Mouse (Mus musculus): ENCODE measurements around the gene Serinc3. TPM values are rescaled to one million over a fixed set of nuclear protein-coding genes. Genes with fewer than 3 reads are reported as not detected.

The Serinc3 gene
- total RNA-seq, 2 experiments from 2014 or later = 198 to 204 TPM

- DNase-seq (ENCODE audit: low spot score in 2 of 2) = no peak
- H3K27ac ChIP-seq = no peak overlapping the region
- no peak overlapping the region for H3K4me3 ChIP-seq
- TF ChIP-seq CTCF (conservative IDR thresholded peaks at IDR 0.05) = no peak
Measured at GRCm38 (mm10) chr2:163593636-163594282, 51.2 kb downstream of the Serinc3 start.

- no peak overlapping the region for H3K4me3 ChIP-seq
- H3K27ac ChIP-seq = no peak overlapping the region
- peak; percentile 75 for TF ChIP-seq CTCF (conservative IDR thresholded peaks at IDR 0.05)
- no peak for DNase-seq (ENCODE audit: low spot score in 2 of 2)
Measured at GRCm38 (mm10) chr2:163592084-163592483, 52.8 kb downstream of the Serinc3 start.

- TF ChIP-seq CTCF (conservative IDR thresholded peaks at IDR 0.05) = no peak
- H3K27ac ChIP-seq = no peak overlapping the region
- H3K4me3 ChIP-seq = no peak overlapping the region
- DNase-seq (ENCODE audit: low spot score in 2 of 2) = no peak
Measured at GRCm38 (mm10) chr2:163590996-163591395, 53.9 kb downstream of the Serinc3 start.

GRCm38 (mm10) chr2:163590211-163590610 lies 54.7 kb downstream of the Serinc3 start:
- no peak overlapping the region for H3K27ac ChIP-seq
- no peak for DNase-seq (ENCODE audit: low spot score in 2 of 2)
- H3K4me3 ChIP-seq = no peak overlapping the region
- no peak for TF ChIP-seq CTCF (conservative IDR thresholded peaks at IDR 0.05)

GRCm38 (mm10) chr2:163587506-163587905 lies 57.4 kb downstream of the Serinc3 start:
- no peak for TF ChIP-seq CTCF (conservative IDR thresholded peaks at IDR 0.05)
- Histone ChIP-seq H3K4me3 (no peak overlapping the region), H3K27ac (no peak overlapping the region)
- no peak for DNase-seq (ENCODE audit: low spot score in 2 of 2)

- Histone ChIP-seq H3K27ac (no peak overlapping the region), H3K4me3 (no peak overlapping the region)
- no peak for DNase-seq (ENCODE audit: low spot score in 2 of 2)
- TF ChIP-seq CTCF (conservative IDR thresholded peaks at IDR 0.05) = peak; percentile 86
Measured at GRCm38 (mm10) chr2:163586384-163587261, 58.3 kb downstream of the Serinc3 start.

GRCm38 (mm10) chr2:163584088-163584426 lies 60.9 kb downstream of the Serinc3 start:
- TF ChIP-seq CTCF (conservative IDR thresholded peaks at IDR 0.05) = no peak
- H3K27ac ChIP-seq = no peak overlapping the region

GRCm38 (mm10) chr2:163583226-163584087 lies 61.5 kb downstream of the Serinc3 start:
- Histone ChIP-seq H3K4me3 (no peak overlapping the region), H3K27ac (no peak overlapping the region)
- TF ChIP-seq CTCF (conservative IDR thresholded peaks at IDR 0.05) = no peak
- DNase-seq (ENCODE audit: low spot score in 2 of 2) = no peak

More at GRCm38 (mm10) chr2:163584088-163584426, 60.9 kb downstream of the Serinc3 start:
- H3K4me3 ChIP-seq = no peak overlapping the region
- DNase-seq (ENCODE audit: low spot score in 2 of 2) = no peak

- H3K4me3 ChIP-seq = no peak overlapping the region
- H3K27ac ChIP-seq = no peak overlapping the region
- no peak for TF ChIP-seq CTCF (conservative IDR thresholded peaks at IDR 0.05)
- no peak for DNase-seq (ENCODE audit: low spot score in 2 of 2)
Measured at GRCm38 (mm10) chr2:163580069-163580945, 64.6 kb downstream of the Serinc3 start.

- Histone ChIP-seq H3K4me3 (no peak overlapping the region), H3K27ac (no peak overlapping the region)
- no peak for DNase-seq (ENCODE audit: low spot score in 2 of 2)
- TF ChIP-seq CTCF (conservative IDR thresholded peaks at IDR 0.05) = no peak
Measured at GRCm38 (mm10) chr2:163577986-163578385, 66.9 kb downstream of the Serinc3 start.

GRCm38 (mm10) chr2:163575248-163575647 lies 69.7 kb downstream of the Serinc3 start:
- no peak for TF ChIP-seq CTCF (conservative IDR thresholded peaks at IDR 0.05)
- no peak for DNase-seq (ENCODE audit: low spot score in 2 of 2)
- no peak overlapping the region for H3K4me3 ChIP-seq
- H3K27ac ChIP-seq = no peak overlapping the region

- DNase-seq (ENCODE audit: low spot score in 2 of 2) = no peak
- Histone ChIP-seq H3K4me3 (no peak overlapping the region), H3K27ac (no peak overlapping the region)
- TF ChIP-seq CTCF (conservative IDR thresholded peaks at IDR 0.05) = no peak
Measured at GRCm38 (mm10) chr2:163574321-163574720, 70.6 kb downstream of the Serinc3 start.

Other genes starting within 250 kb of the Serinc3 start
- gene Jph2, start 247.1 kb downstream of the Serinc3 start, total RNA-seq (2021) = under 1 TPM; 0.41 to 0.54 TPM
- gene Oser1, start 220.4 kb downstream of the Serinc3 start, total RNA-seq (2021) = 10 to 100 TPM; 17.1 to 17.2 TPM
- gene Gdap1l1, start 206.7 kb downstream of the Serinc3 start, total RNA-seq (2021) = 10 to 100 TPM; 61.5 to 70.7 TPM
- gene Fitm2, start 172.5 kb downstream of the Serinc3 start, total RNA-seq (2021) = 10 to 100 TPM; 19.0 to 20.0 TPM
- gene R3hdml, start 152.8 kb downstream of the Serinc3 start, total RNA-seq (2021) = not detected
- gene Hnf4a, start 138.3 kb downstream of the Serinc3 start, total RNA-seq (2021) = not detected
- 10 to 100 TPM; 49.0 to 50.4 TPM for gene Ttpal, start 42.8 kb downstream of the Serinc3 start, total RNA-seq (2021)
- gene Pkig, start 13.3 kb upstream of the Serinc3 start, total RNA-seq (2021) = 10 to 100 TPM; 93.7 to 93.9 TPM
- 1 to 10 TPM; 1.1 to 1.9 TPM for gene Ada, start 105.1 kb upstream of the Serinc3 start, total RNA-seq (2021)
- gene Ccn5, start 175.7 kb upstream of the Serinc3 start, total RNA-seq (2021) = not detected
- gene Kcnk15, start 208.5 kb upstream of the Serinc3 start, total RNA-seq (2021) = not detected

All from layer of hippocampus, adult 2 months (tissue).